Mouse (Mus musculus): ENCODE data around the gene Anln. TPM values are rescaled to one million over a fixed set of nuclear protein-coding genes. Genes with fewer than 3 reads are reported as not detected.

Anln gene
- polyA plus RNA-seq (2015; fragmentation: Nextera tagmentation; extraction: Ambion mirVana): 46.6 and 48.6 TPM in 2 replicates

- WGBS: under 1% methylated on average over 43 of the region's 44 CpGs
- H3K27me3 ChIP-seq: no peaks in the 10 kb centered on the region
- peak within 1 kb of the TSS; percentile 91 for H3K27ac ChIP-seq
- peak within 1 kb of the TSS; percentile 82 for H3K4me2 ChIP-seq
- peak; percentile 93 for ATAC-seq (replicated peaks; ENCODE audit: insufficient number of reproducible peaks, insufficient read depth, low FRiP score, low read depth)
- peaks cover 15% of the 10 kb centered on the region for H3K4me1 ChIP-seq (replicated peaks)
- peak within 1 kb of the TSS; percentile 81 for H3K9ac ChIP-seq
- H3K36me3 ChIP-seq: no peaks in the 10 kb centered on the region
- H3K9me3 ChIP-seq (replicated peaks): no peaks in the 10 kb centered on the region
- H3K4me3 ChIP-seq: peak within 1 kb of the TSS; percentile 92
These were observed at the start of gene Anln for GRCm38 (mm10) chr9:22389021-22389476. Gene Anln, minus strand, starts transcription at chr9:22389188.

GRCm38 (mm10) chr9:22434101-22434500 is 45.1 kb upstream of the Anln start:
- Histone ChIP-seq H3K27me3 (no peaks in the 10 kb centered on the region), H3K4me1 (replicated peaks) (peaks cover 12% of the 10 kb centered on the region), H3K9me3 (replicated peaks) (no peaks in the 10 kb centered on the region), H3K27ac (no peak overlapping the region), H3K4me2 (no peak overlapping the region), H3K4me3 (no peak overlapping the region), H3K9ac (no peak overlapping the region), H3K36me3 (no peaks in the 10 kb centered on the region)
- 65% methylated on average over 2 of the region's 2 CpGs for WGBS
- ATAC-seq (replicated peaks; ENCODE audit: insufficient number of reproducible peaks, insufficient read depth, low FRiP score, low read depth): no peak

GRCm38 (mm10) chr9:22433221-22433620 is 44.2 kb upstream of the Anln start:
- H3K36me3 ChIP-seq: no peaks in the 10 kb centered on the region
- peaks cover 12% of the 10 kb centered on the region for H3K4me1 ChIP-seq (replicated peaks)
- H3K4me3 ChIP-seq: no peak overlapping the region
- H3K27ac ChIP-seq: no peak overlapping the region
- H3K27me3 ChIP-seq: no peaks in the 10 kb centered on the region
- no peak overlapping the region for H3K4me2 ChIP-seq
- 77% methylated on average over 2 of the region's 2 CpGs for WGBS
- H3K9ac ChIP-seq: no peak overlapping the region
- ATAC-seq (replicated peaks; ENCODE audit: insufficient number of reproducible peaks, insufficient read depth, low FRiP score, low read depth): no peak
- no peaks in the 10 kb centered on the region for H3K9me3 ChIP-seq (replicated peaks)

- Histone ChIP-seq H3K9ac (no peak overlapping the region), H3K36me3 (no peaks in the 10 kb centered on the region), H3K27ac (no peak overlapping the region), H3K4me3 (no peak overlapping the region), H3K4me1 (replicated peaks) (peaks cover 12% of the 10 kb centered on the region), H3K27me3 (no peaks in the 10 kb centered on the region), H3K4me2 (peak overlapping the region; percentile 33), H3K9me3 (replicated peaks) (no peaks in the 10 kb centered on the region)
- ATAC-seq (replicated peaks; ENCODE audit: insufficient number of reproducible peaks, insufficient read depth, low FRiP score, low read depth): no peak
- WGBS: 34% methylated on average over 5 of the region's 5 CpGs
These were observed 41.4 kb upstream of the Anln start for GRCm38 (mm10) chr9:22430315-22430840.

- no peak overlapping the region for H3K27ac ChIP-seq
- H3K27me3 ChIP-seq: no peaks in the 10 kb centered on the region
- H3K4me3 ChIP-seq: no peak overlapping the region
- WGBS: 48% methylated on average over 15 of the region's 15 CpGs
- H3K4me1 ChIP-seq (replicated peaks): peaks cover 12% of the 10 kb centered on the region
- no peaks in the 10 kb centered on the region for H3K36me3 ChIP-seq
- H3K9ac ChIP-seq: no peak overlapping the region
- H3K4me2 ChIP-seq: peak overlapping the region; percentile 33
- H3K9me3 ChIP-seq (replicated peaks): no peaks in the 10 kb centered on the region
- ATAC-seq (replicated peaks; ENCODE audit: insufficient number of reproducible peaks, insufficient read depth, low FRiP score, low read depth): no peak
These were observed 40.7 kb upstream of the Anln start for GRCm38 (mm10) chr9:22429533-22430241.

- no peaks in the 10 kb centered on the region for H3K27me3 ChIP-seq
- no peak overlapping the region for H3K27ac ChIP-seq
- H3K9ac ChIP-seq: no peak overlapping the region
- no peak overlapping the region for H3K4me3 ChIP-seq
- no peaks in the 10 kb centered on the region for H3K36me3 ChIP-seq
- no peak overlapping the region for H3K4me2 ChIP-seq
- 73% methylated on average over 14 of the region's 14 CpGs for WGBS
- no peaks in the 10 kb centered on the region for H3K9me3 ChIP-seq (replicated peaks)
- no peak for ATAC-seq (replicated peaks; ENCODE audit: insufficient number of reproducible peaks, insufficient read depth, low FRiP score, low read depth)
- peaks cover 18% of the 10 kb centered on the region for H3K4me1 ChIP-seq (replicated peaks)
These were observed 39.9 kb upstream of the Anln start for GRCm38 (mm10) chr9:22428666-22429410.

GRCm38 (mm10) chr9:22428028-22428665 is 39.2 kb upstream of the Anln start:
- Histone ChIP-seq H3K4me3 (no peak overlapping the region), H3K36me3 (no peaks in the 10 kb centered on the region), H3K27ac (no peak overlapping the region), H3K4me1 (replicated peaks) (peaks cover 23% of the 10 kb centered on the region), H3K27me3 (no peaks in the 10 kb centered on the region), H3K9ac (no peak overlapping the region), H3K9me3 (replicated peaks) (no peaks in the 10 kb centered on the region), H3K4me2 (no peak overlapping the region)
- 60% methylated on average over 3 of the region's 4 CpGs for WGBS
- no peak for ATAC-seq (replicated peaks; ENCODE audit: insufficient number of reproducible peaks, insufficient read depth, low FRiP score, low read depth)

GRCm38 (mm10) chr9:22424719-22425118 is 35.7 kb upstream of the Anln start:
- 88% methylated on average over 4 of the region's 4 CpGs for WGBS
- Histone ChIP-seq H3K27ac (no peak overlapping the region), H3K9me3 (replicated peaks) (no peaks in the 10 kb centered on the region), H3K36me3 (no peaks in the 10 kb centered on the region), H3K27me3 (no peaks in the 10 kb centered on the region), H3K4me3 (no peak overlapping the region), H3K4me2 (no peak overlapping the region), H3K9ac (no peak overlapping the region), H3K4me1 (replicated peaks) (peaks cover 23% of the 10 kb centered on the region)
- ATAC-seq (replicated peaks; ENCODE audit: insufficient number of reproducible peaks, insufficient read depth, low FRiP score, low read depth): no peak

GRCm38 (mm10) chr9:22424196-22424595 is 35.2 kb upstream of the Anln start:
- WGBS: 50% methylated on average over 10 of the region's 10 CpGs
- H3K27ac ChIP-seq: peak overlapping the region; percentile 51; the same call in 1 of the 2 replicates
- H3K4me2 ChIP-seq: no peak overlapping the region
- H3K4me1 ChIP-seq (replicated peaks): peaks cover 18% of the 10 kb centered on the region
- no peak overlapping the region for H3K9ac ChIP-seq
- ATAC-seq (replicated peaks; ENCODE audit: insufficient number of reproducible peaks, insufficient read depth, low FRiP score, low read depth): no peak
- no peaks in the 10 kb centered on the region for H3K36me3 ChIP-seq
- H3K27me3 ChIP-seq: no peaks in the 10 kb centered on the region
- no peaks in the 10 kb centered on the region for H3K9me3 ChIP-seq (replicated peaks)
- no peak overlapping the region for H3K4me3 ChIP-seq

- ATAC-seq (replicated peaks; ENCODE audit: insufficient number of reproducible peaks, insufficient read depth, low FRiP score, low read depth): no peak
- H3K4me3 ChIP-seq: no peak overlapping the region
- H3K27ac ChIP-seq: peak overlapping the region; percentile 51; the same call in 1 of the 2 replicates
- H3K27me3 ChIP-seq: no peaks in the 10 kb centered on the region
- H3K9me3 ChIP-seq (replicated peaks): no peaks in the 10 kb centered on the region
- H3K36me3 ChIP-seq: no peaks in the 10 kb centered on the region
- WGBS: 29% methylated on average over 1 of the region's 1 CpGs
- peaks cover 18% of the 10 kb centered on the region for H3K4me1 ChIP-seq (replicated peaks)
- no peak overlapping the region for H3K9ac ChIP-seq
- H3K4me2 ChIP-seq: no peak overlapping the region
These were observed 34.5 kb upstream of the Anln start for GRCm38 (mm10) chr9:22423507-22423906.

- WGBS: 47% methylated on average over 1 of the region's 1 CpGs
- H3K4me3 ChIP-seq: no peak overlapping the region
- no peak overlapping the region for H3K9ac ChIP-seq
- no peak for ATAC-seq (replicated peaks; ENCODE audit: insufficient number of reproducible peaks, insufficient read depth, low FRiP score, low read depth)
- H3K4me2 ChIP-seq: no peak overlapping the region
- H3K4me1 ChIP-seq (replicated peaks): peaks cover 18% of the 10 kb centered on the region
- no peaks in the 10 kb centered on the region for H3K9me3 ChIP-seq (replicated peaks)
- no peaks in the 10 kb centered on the region for H3K27me3 ChIP-seq
- H3K36me3 ChIP-seq: no peaks in the 10 kb centered on the region
- H3K27ac ChIP-seq: no peak overlapping the region
These were observed 33.6 kb upstream of the Anln start for GRCm38 (mm10) chr9:22422559-22422958.
